Mouse (Mus musculus): ENCODE data around the gene Rabgef1. TPM values are rescaled to one million over a fixed set of nuclear protein-coding genes. Genes with fewer than 3 reads are reported as not detected.

Rabgef1 gene
- total and polyA plus RNA-seq, 3 experiments = 20.1 to 34.4 (median 26.4) TPM

- TF ChIP-seq PAX5 (IDR thresholded peaks at IDR 0.05; ENCODE audit: low read length) (no peak), POLR2A (IDR thresholded peaks at IDR 0.05; ENCODE audit: low read depth, low read length) (no peak), USF1 (IDR thresholded peaks at IDR 0.05; ENCODE audit: low read depth, low read length) (no peak), KAT2A (IDR thresholded peaks at IDR 0.05; ENCODE audit: insufficient replicate concordance, low read length) (no peak), BHLHE40 (IDR thresholded peaks at IDR 0.05; ENCODE audit: low read depth, low read length) (no peak), ZNF384 (IDR thresholded peaks at IDR 0.05; ENCODE audit: low read depth, low read length) (no peak), ZC3H11A (IDR thresholded peaks at IDR 0.05; ENCODE audit: low read depth, low read length) (no peak), CHD1 (IDR thresholded peaks at IDR 0.05; ENCODE audit: low read depth, low read length) (no peak), JUN (IDR thresholded peaks at IDR 0.05; ENCODE audit: insufficient read depth, low read depth, low read length) (no peak)
- H3K4me1 ChIP-seq (ENCODE audit: control insufficient read depth in 1 of 2, insufficient read depth in 2 of 2) = peaks cover 11 to 42% of the 10 kb centered on the region in 2 experiments; a peak in 3 of 4 replicates
- H3K36me3 ChIP-seq (replicated peaks in 1 of 2; ENCODE audit: control insufficient read depth in 1 of 2, insufficient read depth in 1 of 2, low read length in 1 of 2) = peaks cover 0 to 7% of the 10 kb centered on the region in 2 experiments
- no peaks in the 10 kb centered on the region for H3K79me2 ChIP-seq (replicated peaks; ENCODE audit: control insufficient read depth, extremely low read depth, insufficient read depth, poor library complexity, severe bottlenecking)
- no peak overlapping the region for H3K4me2 ChIP-seq (ENCODE audit: insufficient read depth, low read depth, poor library complexity, severe bottlenecking)
- dilution Hi-C loops (cut with MboI; ENCODE audit: extremely low pct_ligation_motif_present, extremely low pct_unique_long_range_greater_than_20kb, low sequenced_read_pairs) (no loop called here), in situ Hi-C loops (cut with MboI; ENCODE audit: low pct_ligation_motif_present, low pct_unique_long_range_greater_than_20kb, low sequenced_read_pairs) (no loop called here)
- no peaks in the 10 kb centered on the region for H3K9me3 ChIP-seq (replicated peaks; ENCODE audit: low read length)
- no peak overlapping the region for H3K4me3 ChIP-seq (replicated peaks in 1 of 3; ENCODE audit: low read depth in 2 of 3, low read length in 2 of 3, poor library complexity in 1 of 3)
- H3K9ac ChIP-seq (ENCODE audit: insufficient read depth, low read depth) = no peak overlapping the region
- H3K27ac ChIP-seq (ENCODE audit: insufficient read depth, low read depth) = no peak overlapping the region
- DNase-seq (ENCODE audit: extremely low read depth) = no peak
- no peaks in the 10 kb centered on the region for H3K27me3 ChIP-seq (replicated peaks)
These were observed 13.1 kb upstream of the Rabgef1 start for GRCm38 (mm10) chr5:130158545-130158944.

- Histone ChIP-seq H3K4me2 (ENCODE audit: insufficient read depth, low read depth, poor library complexity, severe bottlenecking) (peak overlapping the region; percentile 47; the same call in 1 of the 2 replicates), H3K9me3 (replicated peaks; ENCODE audit: low read length) (no peaks in the 10 kb centered on the region), H3K27ac (ENCODE audit: insufficient read depth, low read depth) (peak overlapping the region; percentile 74), H3K4me1 (ENCODE audit: control insufficient read depth in 1 of 2, insufficient read depth in 2 of 2) (peaks cover 9 to 30% of the 10 kb centered on the region in 2 experiments; a peak in 3 of 4 replicates), H3K4me3 (replicated peaks in 1 of 3; ENCODE audit: low read depth in 2 of 3, low read length in 2 of 3, poor library complexity in 1 of 3) (no peak overlapping the region), H3K79me2 (replicated peaks; ENCODE audit: control insufficient read depth, extremely low read depth, insufficient read depth, poor library complexity, severe bottlenecking) (no peaks in the 10 kb centered on the region), H3K9ac (ENCODE audit: insufficient read depth, low read depth) (no peak overlapping the region), H3K27me3 (replicated peaks) (no peaks in the 10 kb centered on the region), H3K36me3 (replicated peaks in 1 of 2; ENCODE audit: control insufficient read depth in 1 of 2, insufficient read depth in 1 of 2, low read length in 1 of 2) (peaks cover 0 to 5% of the 10 kb centered on the region in 2 experiments)
- in situ Hi-C loops (cut with MboI; ENCODE audit: low pct_ligation_motif_present, low pct_unique_long_range_greater_than_20kb, low sequenced_read_pairs) = no loop called here
- dilution Hi-C loops (cut with MboI; ENCODE audit: extremely low pct_ligation_motif_present, extremely low pct_unique_long_range_greater_than_20kb, low sequenced_read_pairs) = no loop called here
- DNase-seq (ENCODE audit: extremely low read depth) = peak; percentile 77
- TF ChIP-seq ETS1 (conservative IDR thresholded peaks at IDR 0.05; ENCODE audit: low read depth, low read length) (0 out of 2 replicates have a peak, but pooled peaks have one; percentile 18), EP300 (IDR thresholded peaks at IDR 0.05; ENCODE audit: low read length) (peak; percentile 56), NRF1 (IDR thresholded peaks at IDR 0.05; ENCODE audit: low read depth, low read length) (no peak), CHD2 (IDR thresholded peaks at IDR 0.05; ENCODE audit: low read length) (no peak), POLR2A (IDR thresholded peaks at IDR 0.05; ENCODE audit: low read depth, low read length) (peak; percentile 33; the same call in 1 of the 2 replicates), MXI1 (IDR thresholded peaks at IDR 0.05; ENCODE audit: low read depth, low read length) (peak; percentile 64; the same call in 1 of the 2 replicates), SIN3A (IDR thresholded peaks at IDR 0.05; ENCODE audit: low read length) (peak; percentile 44; the same call in 1 of the 2 replicates), ELF1 (IDR thresholded peaks at IDR 0.05; ENCODE audit: low read depth, low read length) (no peak), MYC (IDR thresholded peaks at IDR 0.05; ENCODE audit: low read depth, low read length) (peak; percentile 96), BHLHE40 (IDR thresholded peaks at IDR 0.05; ENCODE audit: low read depth, low read length) (peak; percentile 40; the same call in 1 of the 2 replicates), MAX (IDR thresholded peaks at IDR 0.05; ENCODE audit: low read length) (peak; percentile 79)
These were observed 11.8 kb upstream of the Rabgef1 start for GRCm38 (mm10) chr5:130159761-130160201.
